Mouse (Mus musculus) small intestine, adult 2 months (tissue): ENCODE measurements around the gene Agap1.

Experiments used
- CTCF ChIP-seq: fragments of 200-500 bp; IDR thresholded peaks from 2 replicates; pipeline ENCODE4 v1.5.1; 2012; ENCODE audit warnings: low read depth, mild to moderate bottlenecking, control low read depth, inconsistent platforms, low read length, moderate library complexity, mixed read lengths; ENCODE audit not compliant: insufficient replicate concordance, insufficient read length; ENCODE audit errors: extremely low read depth
- POLR2A ChIP-seq: fragments of 200-500 bp; IDR thresholded peaks from 2 replicates; pipeline ENCODE4 v1.6.1; 2012; ENCODE audit warnings: low read depth, mild to moderate bottlenecking, control low read depth, inconsistent platforms, low read length, moderate library complexity

DNA sequence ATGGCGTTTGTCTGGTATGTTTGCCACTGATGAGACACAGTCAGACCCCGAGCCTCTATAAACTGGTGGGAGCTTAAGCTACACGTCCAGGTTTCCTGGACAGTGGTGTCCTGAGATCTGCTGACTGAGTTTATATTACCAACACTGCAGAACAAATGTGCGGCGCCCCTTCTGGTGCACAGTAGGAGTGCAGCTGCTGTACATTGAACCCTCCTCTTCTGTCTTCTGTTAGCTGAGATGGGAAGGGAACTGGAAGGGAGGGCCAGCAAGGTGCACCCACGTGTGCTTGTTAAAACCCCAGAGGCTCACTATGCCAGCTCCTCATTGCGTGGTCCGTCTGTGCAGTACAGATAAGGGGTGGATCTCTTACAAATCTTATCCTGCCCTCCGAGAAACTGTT, 389.5 kb downstream of the Agap1 start:
- TF ChIP-seq CTCF (no peak), POLR2A (no peak)
